Mouse (Mus musculus) MEL (cell line): Measurements from ENCODE around the gene Etfa.

Source experiments
- CHD1 ChIP-seq: IDR thresholded peaks from 2 replicates; pipeline ENCODE4 v1.6.1; 2012; ENCODE audit warnings: low read depth, mild to moderate bottlenecking, inconsistent platforms, low read length, improper control_type of control experiment
- CTCF ChIP-seq, 3 experiments: IDR thresholded peaks in 2 of 3; conservative IDR thresholded peaks in 1 of 3; 2 replicates each; pipeline ENCODE4 v1.5.1; 2011 to 2012; ENCODE audit warnings: low read length in 3 of 3, low read depth in 2 of 3, mild to moderate bottlenecking in 2 of 3, improper control_type of control experiment in 1 of 3, inconsistent platforms in 1 of 3, mixed read lengths in 1 of 3, moderate library complexity in 1 of 3; ENCODE audit not compliant: control insufficient read depth in 1 of 3, insufficient read depth in 1 of 3, poor library complexity in 1 of 3, severe bottlenecking in 1 of 3
- EP300 ChIP-seq, 2 experiments: IDR thresholded peaks; 2 replicates each; pipeline ENCODE4 v1.6.1; 2011; ENCODE audit warnings: improper control_type of control experiment in 2 of 2, low read length in 2 of 2, low read depth in 1 of 2, mild to moderate bottlenecking in 1 of 2
- GATA1 ChIP-seq: IDR thresholded peaks from 2 replicates; pipeline ENCODE4 v1.6.1; 2011; ENCODE audit warnings: low read depth, low read length, improper control_type of control experiment
- ZKSCAN1 ChIP-seq: IDR thresholded peaks from 2 replicates; pipeline ENCODE4 v1.6.1; 2012; ENCODE audit warnings: low read depth, mild to moderate bottlenecking, inconsistent platforms, low read length, improper control_type of control experiment, moderate library complexity
- ZMIZ1 ChIP-seq: IDR thresholded peaks from 2 replicates; pipeline ENCODE4 v1.6.1; 2012; ENCODE audit warnings: low read depth, mild to moderate bottlenecking, inconsistent platforms, low read length, improper control_type of control experiment, moderate library complexity

- no peak for TF ChIP-seq GATA1
- TF ChIP-seq ZKSCAN1: no peak
- TF ChIP-seq CHD1: no peak
- no peak for TF ChIP-seq ZMIZ1
- no peak for TF ChIP-seq EP300 (IDR thresholded peaks at IDR 0.05; ENCODE audit: low read depth in 1 of 2, low read length in 2 of 2)
- TF ChIP-seq CTCF (IDR thresholded peaks at IDR 0.05 in 2 of 3, conservative IDR thresholded peaks at IDR 0.05 in 1 of 3; ENCODE audit: control insufficient read depth in 1 of 3, insufficient read depth in 1 of 3, low read depth in 2 of 3, low read length in 3 of 3, poor library complexity in 1 of 3, severe bottlenecking in 1 of 3): peak; percentile 73 to 86 (median 79)
Observed at GRCm38 (mm10) chr9:55429242-55429975, 82.6 kb downstream of the Etfa start.
